Mouse (Mus musculus): ENCODE measurements at regions not wholly inside any gene's neighbourhood (a gene's known extent, or its start where the extent isn't known, plus 50 kb on each side); places are given as distances from the start of the nearest gene placed in this dataset.

GRCm38 (mm10) chr12:113244685-113245084, 59.0 kb downstream of the Tmem121 start:
- TF ChIP-seq CTCF (IDR thresholded peaks at IDR 0.05; ENCODE audit: low read depth, low read length) (no peak), GATA1 (IDR thresholded peaks at IDR 0.05; ENCODE audit: borderline replicate concordance, low read length) (no peak), POLR2AphosphoS5 (IDR thresholded peaks at IDR 0.05; ENCODE audit: insufficient replicate concordance, low read depth, low read length) (no peak), TAL1 (conservative IDR thresholded peaks at IDR 0.05; ENCODE audit: low read depth, low read length) (no peak)

All from G1E (cell line).